Mouse (Mus musculus) CH12.LX (cell line): ENCODE results near the gene Mdga1. TPM values are rescaled to one million over a fixed set of nuclear protein-coding genes. Genes with fewer than 3 reads are reported as not detected.

ENCODE experiments used
- DNase-seq: peaks from one replicate; pipeline ENCODE4 v3.0.0-alpha.2; 2013; ENCODE audit errors: extremely low read depth
- H3K27ac ChIP-seq: 2 replicates; pipeline ENCODE4 v1.5.1; 2012; ENCODE audit warnings: low read depth, mild to moderate bottlenecking, control low read depth, moderate library complexity; ENCODE audit not compliant: insufficient read depth
- H3K27me3 ChIP-seq: replicated peaks from 2 replicates; pipeline ENCODE3; 2012; ENCODE audit warnings: inconsistent platforms
- H3K36me3 ChIP-seq, 2 experiments: replicated peaks in 1 of 2; 2 replicates each; pipeline versions ENCODE3 to v1.6.1; 2012; ENCODE audit warnings: inconsistent platforms in 1 of 2, low read length in 1 of 2, mild to moderate bottlenecking in 1 of 2, mixed read lengths in 1 of 2, moderate library complexity in 1 of 2; ENCODE audit not compliant: control insufficient read depth in 1 of 2, insufficient read depth in 1 of 2
- H3K4me1 ChIP-seq, 2 experiments: 2 replicates each; pipeline ENCODE4 v1.6.1; 2012; ENCODE audit warnings: inconsistent platforms in 1 of 2, moderate library complexity in 1 of 2; ENCODE audit not compliant: insufficient read depth in 2 of 2, control insufficient read depth in 1 of 2
- H3K4me2 ChIP-seq: 2 replicates; pipeline ENCODE4 v1.6.1; 2012; ENCODE audit warnings: low read depth, mild to moderate bottlenecking, control low read depth; ENCODE audit not compliant: poor library complexity, insufficient read depth, severe bottlenecking
- H3K4me3 ChIP-seq, 3 experiments: fragments of 150-350 bp in 1 of 3; sonication (generic) in 1 of 3; replicated peaks in 1 of 3; 2 replicates each; pipeline versions ENCODE3 to v1.5.1; 2011 to 2012; ENCODE audit warnings: low read depth in 2 of 3, low read length in 2 of 3, mild to moderate bottlenecking in 2 of 3, moderate library complexity in 2 of 3, control low read depth in 1 of 3, improper control_type of control experiment in 1 of 3, inconsistent platforms in 1 of 3, mixed read lengths in 1 of 3; ENCODE audit not compliant: poor library complexity in 1 of 3
- H3K79me2 ChIP-seq: replicated peaks from 2 replicates; pipeline ENCODE4 v1.6.1; 2012; ENCODE audit warnings: mild to moderate bottlenecking, moderate library complexity; ENCODE audit not compliant: control insufficient read depth, poor library complexity, insufficient read depth, severe bottlenecking; ENCODE audit errors: extremely low read depth
- H3K9ac ChIP-seq: 2 replicates; pipeline ENCODE4 v1.6.1; 2012; ENCODE audit warnings: low read depth, mild to moderate bottlenecking, control low read depth, moderate library complexity; ENCODE audit not compliant: insufficient read depth
- H3K9me3 ChIP-seq: replicated peaks from 2 replicates; pipeline ENCODE3; 2012; ENCODE audit warnings: low read length, inconsistent platforms, mixed read lengths
- BHLHE40 ChIP-seq: IDR thresholded peaks from 2 replicates; pipeline ENCODE4 v1.6.1; 2011; ENCODE audit warnings: mild to moderate bottlenecking, low read depth, low read length, improper control_type of control experiment
- CHD1 ChIP-seq: IDR thresholded peaks from 2 replicates; pipeline ENCODE4 v1.6.1; 2012; ENCODE audit warnings: low read depth, low read length, improper control_type of control experiment, inconsistent platforms
- CHD2 ChIP-seq: IDR thresholded peaks from 2 replicates; pipeline ENCODE4 v1.6.1; 2011; ENCODE audit warnings: low read length, improper control_type of control experiment
- CTCF ChIP-seq, 2 experiments: IDR thresholded peaks in 1 of 2; conservative IDR thresholded peaks in 1 of 2; 2 replicates each; pipeline ENCODE4 v1.5.1; 2011 to 2012; ENCODE audit warnings: low read depth in 2 of 2, low read length in 2 of 2, improper control_type of control experiment in 1 of 2, inconsistent platforms in 1 of 2, mild to moderate bottlenecking in 1 of 2, moderate library complexity in 1 of 2
- ELF1 ChIP-seq: IDR thresholded peaks from 2 replicates; pipeline ENCODE4 v1.6.1; 2014; ENCODE audit warnings: low read depth, mild to moderate bottlenecking, inconsistent platforms, low read length, improper control_type of control experiment
- EP300 ChIP-seq: IDR thresholded peaks from 2 replicates; pipeline ENCODE4 v1.6.1; 2011; ENCODE audit warnings: low read length, improper control_type of control experiment
- ETS1 ChIP-seq: conservative IDR thresholded peaks from 2 replicates; pipeline ENCODE4 v1.6.1; 2012; ENCODE audit warnings: low read depth, mild to moderate bottlenecking, inconsistent platforms, low read length, improper control_type of control experiment, moderate library complexity
- HCFC1 ChIP-seq: IDR thresholded peaks from 2 replicates; pipeline ENCODE4 v1.6.1; 2012; ENCODE audit warnings: low read depth, mild to moderate bottlenecking, inconsistent platforms, low read length, improper control_type of control experiment
- IRF4 ChIP-seq: IDR thresholded peaks from 2 replicates; pipeline ENCODE4 v1.6.1; 2014; ENCODE audit warnings: low read depth, mild to moderate bottlenecking, inconsistent platforms, low read length, improper control_type of control experiment
- JUN ChIP-seq: IDR thresholded peaks from 2 replicates; pipeline ENCODE4 v1.6.1; 2011; ENCODE audit warnings: low read depth, mild to moderate bottlenecking, low read length, improper control_type of control experiment, moderate library complexity; ENCODE audit not compliant: insufficient read depth
- JUND ChIP-seq: conservative IDR thresholded peaks from 2 replicates; pipeline ENCODE4 v1.6.1; 2011; ENCODE audit warnings: low read depth, low read length, improper control_type of control experiment
- KAT2A ChIP-seq: IDR thresholded peaks from 2 replicates; pipeline ENCODE4 v1.6.1; 2012; ENCODE audit warnings: low read length, improper control_type of control experiment, inconsistent platforms; ENCODE audit not compliant: insufficient replicate concordance
- MAFK ChIP-seq: IDR thresholded peaks from 2 replicates; pipeline ENCODE4 v1.6.1; 2011; ENCODE audit warnings: low read length, improper control_type of control experiment; ENCODE audit not compliant: insufficient replicate concordance
- MAZ ChIP-seq: IDR thresholded peaks from 2 replicates; pipeline ENCODE4 v1.6.1; 2012; ENCODE audit warnings: low read depth, mild to moderate bottlenecking, inconsistent platforms, low read length, improper control_type of control experiment, moderate library complexity
- MEF2A ChIP-seq: IDR thresholded peaks from 2 replicates; pipeline ENCODE4 v1.6.1; 2014; ENCODE audit warnings: low read depth, mild to moderate bottlenecking, inconsistent platforms, low read length, improper control_type of control experiment, borderline replicate concordance
- MYC ChIP-seq: IDR thresholded peaks from 2 replicates; pipeline ENCODE4 v1.6.1; 2011; ENCODE audit warnings: low read depth, mild to moderate bottlenecking, improper control_type of control experiment, low read length
- NRF1 ChIP-seq: IDR thresholded peaks from 2 replicates; pipeline ENCODE4 v1.6.1; 2014; ENCODE audit warnings: low read depth, mild to moderate bottlenecking, inconsistent platforms, low read length, improper control_type of control experiment, moderate library complexity
- PAX5 ChIP-seq: IDR thresholded peaks from 2 replicates; pipeline ENCODE4 v1.6.1; 2012; ENCODE audit warnings: low read length, inconsistent platforms, mixed read lengths
- POLR2AphosphoS2 ChIP-seq: IDR thresholded peaks from 2 replicates; pipeline ENCODE4 v1.6.1; 2011; ENCODE audit warnings: low read depth, low read length, improper control_type of control experiment
- RAD21 ChIP-seq: IDR thresholded peaks from 2 replicates; pipeline ENCODE4 v1.6.1; 2011; ENCODE audit warnings: low read depth, mild to moderate bottlenecking, low read length, improper control_type of control experiment, moderate library complexity
- RCOR1 ChIP-seq: conservative IDR thresholded peaks from 2 replicates; pipeline ENCODE4 v1.6.1; 2012; ENCODE audit warnings: low read depth, mild to moderate bottlenecking, inconsistent platforms, low read length, improper control_type of control experiment
- SIN3A ChIP-seq: IDR thresholded peaks from 2 replicates; pipeline ENCODE4 v1.6.1; 2012; ENCODE audit warnings: low read length, improper control_type of control experiment, inconsistent platforms
- SMC3 ChIP-seq: IDR thresholded peaks from 2 replicates; pipeline ENCODE4 v1.6.1; 2011; ENCODE audit warnings: low read depth, low read length, improper control_type of control experiment
- TBP ChIP-seq: conservative IDR thresholded peaks from 2 replicates; pipeline ENCODE4 v1.6.1; 2011; ENCODE audit warnings: low read depth, low read length, improper control_type of control experiment
- UBTF ChIP-seq: IDR thresholded peaks from 2 replicates; pipeline ENCODE4 v1.6.1; 2012; ENCODE audit warnings: low read depth, mild to moderate bottlenecking, inconsistent platforms, low read length, improper control_type of control experiment, moderate library complexity
- ZC3H11A ChIP-seq: IDR thresholded peaks from 2 replicates; pipeline ENCODE4 v1.6.1; 2012; ENCODE audit warnings: low read depth, mild to moderate bottlenecking, inconsistent platforms, low read length, improper control_type of control experiment
- ZKSCAN1 ChIP-seq: IDR thresholded peaks from 2 replicates; pipeline ENCODE4 v1.6.1; 2012; ENCODE audit warnings: low read depth, inconsistent platforms, low read length, improper control_type of control experiment, borderline replicate concordance
- ZMIZ1 ChIP-seq: IDR thresholded peaks from 2 replicates; pipeline ENCODE4 v1.6.1; 2012; ENCODE audit warnings: low read depth, mild to moderate bottlenecking, inconsistent platforms, low read length, improper control_type of control experiment
- ZNF384 ChIP-seq: IDR thresholded peaks from 2 replicates; pipeline ENCODE4 v1.6.1; 2012; ENCODE audit warnings: low read depth, low read length, improper control_type of control experiment, inconsistent platforms
- dilution Hi-C: fragments of 300-500 bp; cut with MboI; formaldehyde crosslinking; loops from 2 replicates; pipeline ENCODE4 v1.14.3; 2020; ENCODE audit warnings: low sequenced_read_pairs; ENCODE audit not compliant: extremely low pct_unique_long_range_greater_than_20kb, extremely low pct_ligation_motif_present
- in situ Hi-C: fragments of 300-500 bp; cut with MboI; formaldehyde crosslinking; loops from 3 replicates; pipeline ENCODE4 v1.14.3; 2019; ENCODE audit warnings: low sequenced_read_pairs, low pct_ligation_motif_present, low pct_unique_long_range_greater_than_20kb, mixed read lengths
- polyA plus RNA-seq: library from polyadenylated mRNA; unstranded; fragments of >175 nt; gene quantifications from 2 replicates; pipeline ENCODE4 v1.2.1, GENCODE M21; 2012; ENCODE audit warnings: low read depth; ENCODE audit not compliant: insufficient read length
- total RNA-seq, 2 experiments: library from RNA; depleted of rRNA; stranded (reverse); fragments of 300-350 nt in 1 of 2; fragments of >200 nt in 1 of 2; gene quantifications; 2 replicates each; pipeline ENCODE4 v1.2.3; 2012 to 2014

Gene Mdga1
- total and polyA plus RNA-seq, 3 experiments, result 0.29 to 0.39 (median 0.38) TPM

DNA sequence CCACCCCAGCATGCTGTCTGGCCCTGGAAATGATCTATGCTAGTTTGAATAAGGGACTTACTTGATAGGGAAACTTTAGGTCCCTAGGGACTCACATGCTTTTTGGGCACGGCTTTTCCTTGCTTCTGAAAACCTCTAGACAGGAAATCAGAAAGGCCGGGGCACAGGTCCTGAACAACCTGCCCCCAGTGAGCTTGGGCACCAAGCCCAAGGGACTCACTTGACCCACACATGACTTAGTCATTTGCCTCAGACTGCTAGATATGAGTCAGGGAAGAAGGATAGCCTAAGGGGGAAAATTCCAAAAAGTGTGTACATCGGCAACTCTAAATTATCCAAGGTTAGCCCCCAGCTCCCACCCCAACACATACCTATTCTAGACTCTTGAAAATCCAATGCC is 24.1 kb upstream of the Mdga1 start:
- H3K9ac ChIP-seq, result no peak overlapping the region
- H3K27ac ChIP-seq, result no peak overlapping the region
- no peaks in the 10 kb centered on the region for H3K79me2 ChIP-seq
- no peak overlapping the region for H3K4me3 ChIP-seq
- dilution Hi-C loops, result no loop called here
- H3K9me3 ChIP-seq, result no peaks in the 10 kb centered on the region
- H3K27me3 ChIP-seq, result no peaks in the 10 kb centered on the region
- H3K36me3 ChIP-seq, result no peaks in the 10 kb centered on the region
- peaks cover 2 to 18% of the 10 kb centered on the region in 2 experiments; a peak in 3 of 4 replicates for H3K4me1 ChIP-seq
- DNase-seq, result no peak
- H3K4me2 ChIP-seq, result no peak overlapping the region
- in situ Hi-C loops, result no loop called here
- TF ChIP-seq CTCF (conservative IDR thresholded peaks at IDR 0.05 in 1 of 2, IDR thresholded peaks at IDR 0.05 in 1 of 2; ENCODE audit: low read depth in 2 of 2, low read length in 2 of 2), result no peak
- TF ChIP-seq MEF2A, result no peak
- peak; percentile 83 for TF ChIP-seq BHLHE40
- no peak for TF ChIP-seq TBP
- TF ChIP-seq IRF4, result no peak
- peak; percentile 28; the same call in 1 of the 2 replicates for TF ChIP-seq ETS1
- TF ChIP-seq ELF1, result no peak
- no peak for TF ChIP-seq RCOR1
- TF ChIP-seq SMC3, result no peak
- TF ChIP-seq JUND, result no peak
- no peak for TF ChIP-seq JUN
- no peak for TF ChIP-seq MAFK
- TF ChIP-seq NRF1, result no peak
- no peak for TF ChIP-seq SIN3A
- TF ChIP-seq CHD2, result no peak

GRCm38 (mm10) chr17:29993488-29993887 is 23.6 kb upstream of the Mdga1 start:
- H3K4me1 ChIP-seq, result peaks cover 2 to 20% of the 10 kb centered on the region in 2 experiments; a peak in 3 of 4 replicates
- no peak for DNase-seq
- no peaks in the 10 kb centered on the region for H3K27me3 ChIP-seq
- dilution Hi-C loops, result no loop called here
- H3K27ac ChIP-seq, result no peak overlapping the region
- H3K9ac ChIP-seq, result no peak overlapping the region
- no peak overlapping the region for H3K4me3 ChIP-seq
- no peaks in the 10 kb centered on the region for H3K9me3 ChIP-seq
- in situ Hi-C loops, result no loop called here
- no peak overlapping the region for H3K4me2 ChIP-seq
- H3K79me2 ChIP-seq, result no peaks in the 10 kb centered on the region
- H3K36me3 ChIP-seq, result no peaks in the 10 kb centered on the region
- TF ChIP-seq ZKSCAN1, result no peak
- no peak for TF ChIP-seq RAD21
- no peak for TF ChIP-seq JUN
- TF ChIP-seq POLR2AphosphoS2, result no peak
- no peak for TF ChIP-seq MEF2A
- no peak for TF ChIP-seq EP300
- no peak for TF ChIP-seq KAT2A
- no peak for TF ChIP-seq MYC
- no peak for TF ChIP-seq ZNF384
- no peak for TF ChIP-seq HCFC1
- TF ChIP-seq UBTF, result no peak
- no peak for TF ChIP-seq CHD1
- no peak for TF ChIP-seq RCOR1
- TF ChIP-seq MAZ, result no peak
- no peak for TF ChIP-seq IRF4
- no peak for TF ChIP-seq ZC3H11A
- no peak for TF ChIP-seq PAX5
- no peak for TF ChIP-seq ZMIZ1
- no peak for TF ChIP-seq NRF1
